Mouse (Mus musculus): ENCODE data around the gene Mkrn3. TPM values are rescaled to one million over a fixed set of nuclear protein-coding genes. Genes with fewer than 3 reads are reported as not detected.

Gene Mkrn3
- 2.6 and 3.0 TPM in 2 replicates for polyA plus RNA-seq (2015; fragmentation: Nextera tagmentation; extraction: Ambion mirVana)

- H3K4me1 ChIP-seq = 0 out of 2 replicates have a peak, but pooled peaks cover 11% of the 10 kb centered on the region
- H3K27ac ChIP-seq (replicated peaks) = no peak within 1 kb of the TSS
- no peaks in the 10 kb centered on the region for H3K36me3 ChIP-seq
- WGBS = 16% methylated on average over 49 of the region's 49 CpGs
- peaks cover 10% of the 10 kb centered on the region; the same call in 1 of the 2 replicates for H3K27me3 ChIP-seq (replicated peaks)
- ATAC-seq (ENCODE audit: extremely low read depth, insufficient number of reproducible peaks, low FRiP score, low TSS enrichment) = no peak
- H3K9ac ChIP-seq = peak within 1 kb of the TSS; percentile 85
- peak within 1 kb of the TSS; percentile 74 for H3K4me2 ChIP-seq
- H3K4me3 ChIP-seq = peak within 1 kb of the TSS; percentile 72
- H3K9me3 ChIP-seq = peaks cover 7% of the 10 kb centered on the region
These were observed at the start of gene Mkrn3 for GRCm38 (mm10) chr7:62419493-62420360. Mkrn3 (minus strand) TSS chr7:62420139.

DNA sequence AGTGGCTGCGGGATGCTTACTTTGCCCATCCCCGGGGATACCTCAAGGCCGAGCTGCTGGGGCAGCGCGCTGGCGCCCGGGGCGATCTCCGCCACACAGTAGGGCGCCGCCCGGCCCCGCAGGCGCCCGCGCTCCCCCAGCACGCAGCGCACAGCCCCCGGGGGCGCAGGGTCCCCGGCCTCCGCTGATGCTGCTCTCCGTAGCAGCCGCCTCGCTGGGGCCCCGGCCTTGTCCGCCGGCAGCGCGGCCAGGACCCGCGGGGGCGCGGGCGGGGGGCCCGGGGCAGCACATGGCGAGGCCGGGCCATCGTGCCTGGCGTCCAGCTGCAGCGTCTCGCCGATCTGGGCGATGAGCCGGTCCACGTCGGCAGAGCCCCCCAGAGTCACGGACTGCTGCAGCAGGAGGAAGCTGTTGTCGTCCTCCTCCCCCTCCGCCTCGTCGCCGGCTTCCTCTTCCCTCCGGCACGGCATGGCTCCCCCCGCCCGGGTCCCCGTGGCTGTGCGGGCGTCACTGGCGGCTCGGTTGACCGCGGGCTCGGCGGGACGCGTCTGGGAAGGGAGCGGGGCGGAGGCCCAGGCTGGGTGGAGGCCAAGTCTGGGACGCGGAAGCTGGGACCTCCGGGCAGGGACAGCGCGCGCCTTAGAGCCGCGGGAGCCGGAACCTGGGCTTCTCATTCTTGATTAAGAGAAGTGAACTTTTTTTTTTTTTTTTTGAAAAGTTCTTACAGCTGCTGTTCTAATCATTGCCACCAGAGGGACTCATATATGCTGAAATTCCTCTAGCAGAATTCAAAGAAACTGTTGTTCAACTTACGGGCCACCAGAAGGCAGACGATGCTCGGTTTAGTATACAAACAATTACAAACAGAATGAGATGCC is 44.2 kb upstream of the Mkrn3 start, which contains the start of gene Peg12:
Gene Peg12 (minus strand): TSS at position 633 of the 878 bp plus-strand sequence.
- H3K36me3 ChIP-seq = no peaks in the 10 kb centered on the region
- peaks cover 6% of the 10 kb centered on the region; the same call in 1 of the 2 replicates for H3K27me3 ChIP-seq (replicated peaks)
- peaks cover 6% of the 10 kb centered on the region; the same call in 1 of the 2 replicates for H3K9me3 ChIP-seq
- peak within 1 kb of the TSS; percentile 62 for H3K4me3 ChIP-seq
- WGBS = 13% methylated on average over 73 of the region's 82 CpGs
- no peaks in the 10 kb centered on the region for H3K4me1 ChIP-seq
- peak within 1 kb of the TSS; percentile 87 for H3K27ac ChIP-seq (replicated peaks)
- peak within 1 kb of the TSS; percentile 85 for H3K9ac ChIP-seq
- ATAC-seq (ENCODE audit: extremely low read depth, insufficient number of reproducible peaks, low FRiP score, low TSS enrichment) = peak; percentile 54; the same call in 1 of the 2 replicates
- peak within 1 kb of the TSS; percentile 73 for H3K4me2 ChIP-seq

DNA sequence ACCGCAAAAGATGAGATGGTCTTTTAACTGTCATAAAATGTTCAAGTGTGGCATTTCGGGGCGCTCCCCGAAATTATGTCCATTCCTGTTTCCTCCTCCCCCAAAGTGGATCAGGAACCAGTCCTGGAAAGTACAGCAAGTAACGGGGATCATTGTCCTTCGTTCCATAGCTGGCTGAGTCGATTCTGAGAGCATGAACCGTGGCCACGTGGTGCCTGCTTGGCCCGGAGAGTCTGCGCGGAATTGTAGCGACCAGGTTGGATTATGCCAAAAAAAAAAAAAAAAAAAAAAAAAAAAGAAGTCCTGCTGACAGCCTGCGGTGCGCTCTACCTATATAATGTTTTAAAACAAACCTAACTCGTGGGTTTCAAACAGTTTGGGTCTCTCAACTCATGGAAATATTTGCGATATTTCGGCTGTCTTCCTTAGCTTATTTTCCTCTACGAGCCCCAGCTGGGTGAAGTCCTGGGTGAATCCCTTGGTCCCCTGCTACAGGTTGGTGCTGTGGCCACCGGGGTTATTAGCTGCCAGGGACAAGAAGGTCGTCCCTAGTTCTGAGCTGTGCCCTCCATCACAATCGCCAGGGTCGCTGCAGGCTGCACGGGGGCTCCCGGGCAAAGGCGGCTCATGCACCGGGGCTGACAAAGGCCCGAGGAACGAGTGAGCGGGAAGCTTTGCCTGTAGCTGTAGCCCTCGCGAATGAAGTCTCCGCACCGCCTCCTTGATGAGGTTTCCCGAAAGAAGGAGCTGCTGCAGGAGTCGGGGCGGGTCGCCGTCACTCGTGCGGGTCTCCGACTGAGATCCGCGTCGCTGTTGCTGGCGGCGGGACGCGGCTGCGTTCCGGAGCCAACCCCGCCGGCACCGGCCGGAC is 43.3 kb upstream of the Mkrn3 start:
- no peak for ATAC-seq (ENCODE audit: extremely low read depth, insufficient number of reproducible peaks, low FRiP score, low TSS enrichment)
- Histone ChIP-seq H3K9me3 (peaks cover 6% of the 10 kb centered on the region; the same call in 1 of the 2 replicates), H3K27ac (replicated peaks) (peak overlapping the region; percentile 87), H3K36me3 (no peaks in the 10 kb centered on the region), H3K9ac (peak overlapping the region; percentile 85), H3K4me2 (peak overlapping the region; percentile 73), H3K4me3 (peak overlapping the region; percentile 62), H3K27me3 (replicated peaks) (peaks cover 6% of the 10 kb centered on the region; the same call in 1 of the 2 replicates), H3K4me1 (no peaks in the 10 kb centered on the region)
- 18% methylated on average over 55 of the region's 55 CpGs for WGBS

DNA sequence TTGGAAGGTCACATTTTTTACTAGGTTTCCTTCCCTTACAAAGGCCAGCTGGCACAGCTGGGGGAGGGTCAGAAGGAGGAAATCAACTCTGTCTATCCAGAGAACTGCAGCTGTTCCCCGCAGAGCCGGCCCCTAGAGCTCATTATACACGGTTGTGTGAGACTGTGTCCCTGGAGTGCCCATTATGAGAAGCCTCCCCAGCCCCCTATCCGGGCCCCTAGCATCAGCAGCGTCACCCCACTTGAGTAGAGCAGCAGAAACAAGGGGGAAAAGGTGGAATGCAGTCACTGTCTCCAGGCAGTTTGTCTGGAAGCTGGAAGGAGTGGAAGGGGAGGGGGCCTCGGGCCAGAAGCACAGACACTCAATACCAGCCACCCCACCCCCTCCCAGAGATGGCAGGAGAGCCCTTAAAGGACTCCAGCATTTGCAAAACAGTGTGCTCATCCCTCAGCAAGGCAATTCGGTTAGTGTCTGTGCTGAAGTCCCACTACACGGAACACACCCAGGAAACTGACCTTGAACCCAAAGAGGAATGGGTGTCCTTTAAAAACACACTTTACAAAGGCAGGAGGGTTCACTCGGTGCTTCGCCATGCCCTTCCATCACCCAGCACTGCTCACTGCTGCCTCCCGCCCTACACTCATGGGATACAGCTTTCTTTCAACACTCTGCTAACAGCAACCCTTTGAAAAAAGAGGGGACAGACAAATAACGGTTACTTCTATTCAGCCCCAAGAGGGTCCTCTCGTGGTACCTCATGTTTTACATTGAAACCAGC is 42.5 kb upstream of the Mkrn3 start:
- no peaks in the 10 kb centered on the region for H3K36me3 ChIP-seq
- peaks cover 6% of the 10 kb centered on the region; the same call in 1 of the 2 replicates for H3K27me3 ChIP-seq (replicated peaks)
- WGBS = 19% methylated on average over 13 of the region's 13 CpGs
- peak overlapping the region; percentile 33 for H3K9ac ChIP-seq
- peak overlapping the region; percentile 62 for H3K4me3 ChIP-seq
- no peak for ATAC-seq (ENCODE audit: extremely low read depth, insufficient number of reproducible peaks, low FRiP score, low TSS enrichment)
- H3K9me3 ChIP-seq = peaks cover 6% of the 10 kb centered on the region; the same call in 1 of the 2 replicates
- peak overlapping the region; percentile 73 for H3K4me2 ChIP-seq
- no peak overlapping the region; the same call in 1 of the 2 replicates for H3K27ac ChIP-seq (replicated peaks)
- H3K4me1 ChIP-seq = no peaks in the 10 kb centered on the region

- no peaks in the 10 kb centered on the region for H3K27me3 ChIP-seq (replicated peaks)
- H3K36me3 ChIP-seq = no peaks in the 10 kb centered on the region
- no peaks in the 10 kb centered on the region for H3K4me1 ChIP-seq
- H3K4me3 ChIP-seq = no peak overlapping the region
- ATAC-seq (ENCODE audit: extremely low read depth, insufficient number of reproducible peaks, low FRiP score, low TSS enrichment) = no peak
- peaks cover 7% of the 10 kb centered on the region; the same call in 1 of the 2 replicates for H3K9me3 ChIP-seq
- WGBS = 20% methylated on average over 2 of the region's 2 CpGs
- no peak overlapping the region for H3K27ac ChIP-seq (replicated peaks)
- no peak overlapping the region for H3K9ac ChIP-seq
- no peak overlapping the region for H3K4me2 ChIP-seq
These were observed 32.4 kb upstream of the Mkrn3 start for GRCm38 (mm10) chr7:62452353-62452752.

GRCm38 (mm10) chr7:62445431-62446165 is 25.7 kb upstream of the Mkrn3 start:
- H3K27ac ChIP-seq (replicated peaks) = no peak overlapping the region
- H3K4me1 ChIP-seq = no peaks in the 10 kb centered on the region
- H3K9ac ChIP-seq = no peak overlapping the region
- no peak overlapping the region for H3K4me2 ChIP-seq
- no peaks in the 10 kb centered on the region for H3K27me3 ChIP-seq (replicated peaks)
- H3K36me3 ChIP-seq = no peaks in the 10 kb centered on the region
- H3K4me3 ChIP-seq = no peak overlapping the region
- no peak for ATAC-seq (ENCODE audit: extremely low read depth, insufficient number of reproducible peaks, low FRiP score, low TSS enrichment)
- H3K9me3 ChIP-seq = no peaks in the 10 kb centered on the region; the same call in 1 of the 2 replicates

- no peak for ATAC-seq (ENCODE audit: extremely low read depth, insufficient number of reproducible peaks, low FRiP score, low TSS enrichment)
- Histone ChIP-seq H3K9ac (no peak overlapping the region), H3K4me2 (no peak overlapping the region), H3K4me1 (no peaks in the 10 kb centered on the region), H3K9me3 (no peaks in the 10 kb centered on the region), H3K27ac (replicated peaks) (no peak overlapping the region), H3K4me3 (no peak overlapping the region), H3K36me3 (no peaks in the 10 kb centered on the region), H3K27me3 (replicated peaks) (no peaks in the 10 kb centered on the region)
- 42% methylated on average over 2 of the region's 2 CpGs for WGBS
These were observed 16.5 kb upstream of the Mkrn3 start for GRCm38 (mm10) chr7:62436394-62436793.

- Histone ChIP-seq H3K9me3 (no peaks in the 10 kb centered on the region), H3K4me1 (no peaks in the 10 kb centered on the region), H3K27ac (replicated peaks) (no peak overlapping the region), H3K4me2 (no peak overlapping the region), H3K4me3 (no peak overlapping the region), H3K36me3 (no peaks in the 10 kb centered on the region), H3K27me3 (replicated peaks) (no peaks in the 10 kb centered on the region), H3K9ac (no peak overlapping the region)
- no peak for ATAC-seq (ENCODE audit: extremely low read depth, insufficient number of reproducible peaks, low FRiP score, low TSS enrichment)
- 14% methylated on average over 3 of the region's 3 CpGs for WGBS
These were observed 13.3 kb upstream of the Mkrn3 start for GRCm38 (mm10) chr7:62433243-62433642.

GRCm38 (mm10) chr7:62428337-62428736 is 8.4 kb upstream of the Mkrn3 start:
- Histone ChIP-seq H3K27me3 (replicated peaks) (peaks cover 1% of the 10 kb centered on the region; the same call in 1 of the 2 replicates), H3K4me3 (no peak overlapping the region), H3K27ac (replicated peaks) (no peak overlapping the region), H3K36me3 (no peaks in the 10 kb centered on the region), H3K9me3 (peaks cover 3% of the 10 kb centered on the region; the same call in 1 of the 2 replicates), H3K4me2 (no peak overlapping the region), H3K4me1 (no peaks in the 10 kb centered on the region), H3K9ac (no peak overlapping the region)
- no peak for ATAC-seq (ENCODE audit: extremely low read depth, insufficient number of reproducible peaks, low FRiP score, low TSS enrichment)
- 18% methylated on average over 8 of the region's 8 CpGs for WGBS

Data from heart, embryonic 13.5 days (tissue).